Mouse (Mus musculus): ENCODE measurements around the gene Mroh7. TPM values are rescaled to one million over a fixed set of nuclear protein-coding genes. Genes with fewer than 3 reads are reported as not detected.
A peak's percentile ranks its signal among the peaks of the same experiment; 100 is the strongest.
"Not testable (repeated sequence)": the region's sequence is repeated elsewhere in the genome, so short reads cannot be mapped to it uniquely, and the experiment has no call there.

Gene Mroh7
- 2.3 and 2.6 TPM in 2 replicates for total RNA-seq (2021)
- long read RNA-seq = 0 reads

DNA sequence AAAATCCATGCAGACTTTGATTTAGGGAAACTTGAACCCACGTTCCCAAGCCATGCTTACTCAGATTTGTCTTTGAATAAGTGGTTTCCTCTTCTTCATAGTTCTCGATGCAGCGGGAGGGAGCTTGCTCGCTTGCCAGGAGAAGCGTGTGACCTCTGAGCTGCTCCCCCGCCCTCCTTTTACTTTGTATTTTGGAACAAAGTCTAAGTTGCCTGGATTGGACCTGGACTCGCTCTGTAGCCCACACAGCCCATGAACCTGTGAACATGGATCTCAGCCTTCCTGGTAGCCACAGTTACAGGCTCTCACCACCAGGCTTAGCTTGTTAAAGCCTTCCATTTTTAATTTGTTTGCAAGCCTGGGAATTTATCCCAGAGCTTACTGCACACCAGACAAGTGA lies at the start of gene Mroh7:
Mroh7 (minus strand) TSS at position 112 of the 400 bp plus-strand sequence.
- no peak for DNase-seq

DNA sequence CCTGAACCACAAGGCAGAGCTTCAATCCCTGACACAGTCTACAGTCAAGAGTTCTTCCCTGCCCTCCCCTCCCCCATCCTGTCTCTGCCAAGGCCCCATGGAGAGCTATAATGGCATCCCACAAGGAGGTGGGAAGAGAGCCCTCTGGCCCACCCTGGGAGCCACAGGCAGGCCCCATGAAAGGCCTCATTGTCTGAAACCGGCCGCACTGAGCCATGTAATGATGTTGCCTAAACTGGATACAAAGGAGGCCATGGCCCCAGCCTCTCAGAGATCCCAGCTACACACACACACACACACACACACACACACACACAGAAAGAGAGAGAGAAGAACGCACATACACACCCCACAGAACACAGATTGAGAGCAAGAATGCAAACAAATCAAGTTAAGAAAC lies 49.3 kb upstream of the Mroh7 start:
- DNase-seq = no peak

DNA sequence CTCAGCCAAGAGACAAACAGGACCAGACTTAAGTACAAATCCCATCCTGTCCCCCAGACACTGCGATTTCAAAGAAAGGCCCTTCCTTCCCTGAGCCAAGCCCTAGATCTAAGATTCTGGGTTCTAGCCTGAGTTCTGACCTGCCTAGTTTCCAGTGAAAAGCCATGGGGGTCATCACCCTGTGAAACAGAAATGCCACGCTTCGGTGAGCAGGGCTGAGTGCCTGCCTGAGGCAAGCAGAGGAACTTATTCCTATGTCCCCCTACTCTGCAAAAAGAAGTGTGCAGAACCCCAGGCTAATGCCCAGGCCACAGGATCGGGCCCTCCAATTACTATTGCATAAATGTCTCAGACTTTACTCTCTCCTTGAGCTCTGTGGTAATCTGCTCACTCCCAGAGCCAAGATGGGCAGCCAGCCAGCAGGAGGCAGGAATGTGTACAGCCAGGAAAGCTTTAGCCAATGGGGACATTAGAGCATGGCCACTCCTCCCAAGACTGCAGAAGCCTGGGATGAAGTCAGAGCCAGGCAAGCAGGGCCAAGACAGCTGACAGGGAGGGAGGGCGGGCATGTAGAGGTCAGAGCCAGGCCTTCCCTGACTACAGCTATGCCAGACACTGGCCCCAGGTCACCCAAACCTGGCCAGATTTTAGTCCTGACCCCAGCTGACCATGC lies 47.5 kb upstream of the Mroh7 start:
- DNase-seq = peak; percentile 98

DNA sequence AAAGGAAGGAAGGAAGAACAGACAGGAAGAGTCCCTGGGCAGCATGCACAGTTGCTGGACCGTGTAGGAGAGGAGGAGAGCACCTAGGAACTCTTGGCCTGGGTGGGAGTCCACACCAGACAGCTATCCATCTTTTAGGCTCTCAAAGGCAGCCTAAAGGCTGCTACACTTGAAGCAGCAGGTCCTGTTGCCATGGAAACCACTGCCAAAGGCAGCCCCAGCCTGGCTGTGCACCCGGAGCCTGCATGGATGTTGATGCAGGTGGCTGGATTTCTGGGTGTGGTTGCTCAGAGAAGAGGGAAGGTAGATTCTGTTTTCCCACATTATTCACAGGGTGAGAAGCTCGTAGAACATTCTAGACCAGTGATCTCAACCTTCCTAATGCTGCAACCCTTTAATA lies 46.3 kb upstream of the Mroh7 start:
- DNase-seq = no peak

DNA sequence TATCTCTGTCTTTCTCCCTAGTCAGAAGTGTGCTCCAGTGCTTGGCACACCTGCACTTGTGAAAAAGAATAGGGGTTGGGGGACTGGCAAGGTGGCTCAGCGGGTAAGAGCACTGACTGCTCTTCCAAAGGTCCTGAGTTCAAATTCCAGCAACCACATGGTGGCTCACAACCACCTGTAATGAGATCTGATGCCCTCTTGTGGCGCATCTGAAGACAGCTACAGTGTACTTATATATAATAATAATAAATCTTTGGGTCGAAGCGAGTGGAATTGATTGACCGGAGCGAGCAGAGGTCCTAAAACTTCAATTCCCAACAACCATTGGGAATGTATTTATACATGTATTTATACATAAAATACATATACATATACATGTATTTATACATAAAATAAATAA lies 45.0 kb upstream of the Mroh7 start:
- not testable (repeated sequence) for DNase-seq

DNA sequence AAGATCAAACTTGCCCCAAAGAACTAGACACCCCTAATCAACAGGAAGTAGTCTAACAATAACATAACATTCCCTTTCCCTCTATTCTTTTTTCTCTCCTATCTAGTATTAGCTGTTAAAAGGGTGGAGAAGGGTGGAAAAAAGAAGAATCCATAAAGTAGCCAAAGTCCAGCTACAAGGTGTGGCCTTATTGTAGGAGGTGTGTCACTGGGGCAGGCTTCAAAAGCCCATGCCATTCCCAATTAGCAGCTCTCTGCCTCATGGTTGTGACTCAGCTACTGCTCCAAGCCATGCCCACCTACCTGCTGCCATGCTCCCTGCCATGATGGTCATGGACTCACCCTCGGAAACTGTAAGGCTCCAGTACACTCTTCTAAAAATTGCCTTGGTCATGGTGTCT lies 41.8 kb upstream of the Mroh7 start:
- DNase-seq = no peak

DNA sequence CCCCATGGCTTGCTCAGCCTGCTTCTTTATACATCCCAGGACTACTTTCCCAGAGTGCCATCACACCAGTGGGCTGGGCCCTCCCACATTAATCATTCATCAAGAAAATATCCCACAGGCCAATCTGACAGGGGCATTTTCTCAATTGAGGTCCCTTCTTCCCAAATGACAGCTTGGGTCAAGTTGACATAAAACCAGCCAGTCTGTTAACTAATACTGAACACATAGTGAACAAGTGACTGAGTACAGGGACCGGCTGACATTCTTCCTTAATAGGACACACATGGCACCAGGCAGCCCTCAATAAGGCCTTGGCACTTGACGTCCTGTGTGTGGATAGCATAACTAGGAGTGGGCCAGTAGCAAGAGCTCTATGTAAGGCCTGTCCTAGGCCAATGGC lies 38.6 kb upstream of the Mroh7 start:
- no peak for DNase-seq

DNA sequence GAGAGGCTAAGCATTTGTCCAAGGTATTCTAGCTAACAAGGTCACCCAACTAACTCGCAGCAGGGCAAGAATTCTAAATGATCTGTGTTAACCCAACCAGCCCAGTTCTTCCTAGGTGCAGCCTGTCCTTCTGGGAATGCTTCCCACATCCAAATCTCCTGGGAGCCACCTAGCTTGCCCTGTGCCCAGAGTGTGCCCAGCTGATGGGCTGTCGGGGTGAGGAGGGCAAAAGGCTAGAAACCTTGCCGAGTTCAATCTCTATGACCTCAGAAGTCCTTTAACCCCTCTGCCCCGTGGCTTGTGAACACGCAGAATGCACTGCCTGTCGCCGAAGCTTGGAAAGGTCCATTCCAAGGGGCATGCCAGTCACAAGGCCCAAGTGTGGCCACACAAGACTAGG lies 33.4 kb upstream of the Mroh7 start:
- DNase-seq = no peak

DNA sequence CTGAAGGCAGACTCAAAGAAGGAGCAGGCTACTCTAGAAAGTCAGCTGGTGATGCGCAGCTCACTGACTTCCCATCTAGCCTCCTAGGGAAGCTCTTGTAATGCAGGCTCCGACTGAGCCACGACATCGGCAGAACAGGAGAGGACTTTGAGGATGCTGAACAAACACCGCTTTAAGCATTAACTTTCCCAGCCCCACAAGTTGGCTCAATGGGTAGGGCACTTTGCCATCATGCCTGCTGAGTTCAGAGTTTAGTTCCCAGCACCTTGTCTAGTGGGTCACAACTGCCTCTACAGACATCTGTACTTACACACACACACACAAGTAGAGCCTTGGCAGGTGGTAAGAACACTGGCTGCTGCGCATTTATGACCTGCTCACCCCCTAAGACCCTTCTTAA lies 21.0 kb upstream of the Mroh7 start:
- DNase-seq = no peak

DNA sequence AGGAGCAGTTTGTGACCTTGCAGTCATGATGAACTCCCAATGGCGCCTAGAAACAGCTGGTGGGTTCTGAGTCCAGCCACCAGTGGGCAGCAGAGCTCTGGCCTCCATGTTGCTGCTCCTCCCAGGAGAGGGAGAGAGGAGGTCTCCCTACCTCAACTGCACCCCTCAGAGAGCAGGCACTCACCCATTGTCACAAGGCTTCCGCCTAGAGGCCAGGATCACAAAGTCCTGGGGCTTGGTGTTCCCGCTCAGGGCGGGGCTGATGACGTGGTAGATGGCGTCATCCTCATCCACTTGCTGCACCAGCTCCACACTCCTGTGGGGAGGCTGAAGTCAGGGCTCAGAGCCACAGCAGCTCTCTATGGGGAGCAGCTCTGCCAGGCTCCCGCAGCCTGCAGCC lies 19.0 kb upstream of the Mroh7 start:
- DNase-seq = peak; percentile 63

DNA sequence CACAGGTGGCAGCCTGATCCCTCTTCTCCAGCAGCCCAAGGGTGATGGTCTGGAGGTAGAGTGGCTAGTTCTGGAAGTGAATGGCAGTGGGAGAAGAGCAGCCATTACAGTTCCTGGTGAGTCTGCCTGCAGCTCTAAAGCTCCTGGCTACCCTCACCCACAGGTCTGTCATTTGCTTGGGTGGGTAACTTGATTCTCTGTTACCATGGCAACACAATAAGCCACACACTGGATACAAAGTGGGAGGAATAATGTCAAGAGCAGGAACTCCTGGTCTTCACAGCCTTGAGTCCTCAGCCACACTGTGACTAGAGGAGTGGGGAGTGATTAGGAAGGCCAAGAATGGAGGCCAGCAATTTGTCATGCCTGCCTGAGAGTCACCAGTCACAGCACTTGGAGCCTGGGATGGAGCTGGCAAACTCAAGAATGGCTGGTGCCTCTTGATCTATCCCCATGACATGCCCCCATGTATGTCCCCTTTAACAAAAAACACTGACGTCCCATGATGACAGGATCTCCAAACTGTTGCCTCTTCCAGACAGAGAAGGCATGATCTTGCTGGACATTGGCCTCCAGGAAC lies 16.4 kb upstream of the Mroh7 start:
- DNase-seq = no peak

DNA sequence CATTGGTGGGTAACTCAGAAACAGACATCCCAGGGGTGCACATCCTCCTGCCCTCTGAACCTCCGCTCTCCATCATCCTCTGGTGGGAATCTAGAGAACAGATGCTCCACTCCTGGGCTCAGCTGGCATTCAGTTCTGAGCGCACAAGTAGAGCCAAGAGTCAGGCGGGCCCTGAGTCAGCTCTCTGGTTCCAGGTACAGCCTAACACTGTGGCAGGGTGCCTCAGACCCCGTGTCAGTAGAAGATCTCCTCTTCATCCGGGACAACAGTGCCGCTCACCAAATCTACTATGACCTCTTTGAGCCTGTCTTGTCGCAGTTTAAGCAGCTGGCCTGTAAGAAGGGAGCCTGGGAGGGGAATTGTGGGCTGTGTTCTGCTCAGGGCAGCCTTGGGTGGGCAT lies 15.1 kb upstream of the Mroh7 start:
- no peak for DNase-seq

DNA sequence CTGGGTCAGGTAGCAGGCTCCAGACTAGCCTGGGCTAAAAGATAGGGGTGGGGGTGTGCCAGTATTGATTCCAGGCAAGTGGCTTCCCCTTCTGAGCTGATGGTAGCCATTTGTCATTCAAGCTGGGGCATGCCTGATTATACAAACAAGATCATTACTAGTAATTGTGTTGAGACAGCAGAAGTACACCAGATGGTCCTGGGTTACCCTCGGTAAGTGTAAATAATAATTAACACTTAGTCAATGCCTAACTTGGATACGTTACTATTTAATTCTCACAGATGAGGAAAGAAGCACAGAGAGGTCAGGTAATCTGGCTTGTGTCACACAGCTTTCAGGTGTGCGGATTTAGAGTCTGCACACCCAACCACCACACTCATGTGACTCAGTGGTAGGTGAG lies 7.2 kb upstream of the Mroh7 start:
- no peak for DNase-seq

DNA sequence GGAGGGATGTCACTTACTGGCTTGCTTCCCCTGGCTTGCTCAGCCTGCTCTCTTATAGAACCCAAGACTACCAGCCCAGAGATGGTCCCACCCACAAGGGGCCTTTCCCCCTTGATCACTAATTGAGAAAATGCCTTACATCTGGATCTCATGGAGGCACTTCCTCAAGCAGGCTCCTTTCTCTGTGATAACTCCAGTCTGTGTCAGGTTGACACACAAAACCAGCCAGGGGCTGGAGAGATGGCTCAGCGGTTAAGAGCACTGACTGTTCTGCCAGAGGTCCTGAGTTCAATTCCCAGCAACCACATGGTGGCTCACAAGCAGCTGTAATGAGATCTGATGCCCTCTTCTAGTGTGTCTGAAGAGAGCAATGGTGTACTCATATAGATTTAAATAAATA lies 6.2 kb upstream of the Mroh7 start:
- not testable (repeated sequence) for DNase-seq

DNA sequence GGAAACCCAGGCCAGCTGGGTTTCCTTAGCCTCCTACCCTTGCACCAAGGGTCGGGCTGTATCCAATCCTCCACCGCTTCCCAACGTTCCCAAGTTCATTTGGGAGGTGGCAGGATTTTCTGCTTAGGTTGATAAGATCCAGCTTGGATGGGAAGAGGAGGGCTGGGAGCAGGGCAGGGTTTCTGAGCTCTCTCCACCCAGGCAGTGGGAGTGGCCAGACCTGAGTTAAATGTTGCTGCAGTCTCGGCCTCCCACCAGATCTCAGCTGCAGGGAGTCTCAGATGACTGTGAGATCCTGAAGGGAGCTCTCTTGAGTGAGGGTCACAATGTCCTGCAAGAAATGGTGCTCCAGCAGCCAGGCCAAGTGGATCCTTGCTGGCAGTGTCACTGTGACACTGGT lies 2.9 kb upstream of the Mroh7 start, which contains the start of gene Fam151a:
Fam151a (plus strand) TSS at position 254 of the 400 bp plus-strand sequence.
- no peak for DNase-seq

DNA sequence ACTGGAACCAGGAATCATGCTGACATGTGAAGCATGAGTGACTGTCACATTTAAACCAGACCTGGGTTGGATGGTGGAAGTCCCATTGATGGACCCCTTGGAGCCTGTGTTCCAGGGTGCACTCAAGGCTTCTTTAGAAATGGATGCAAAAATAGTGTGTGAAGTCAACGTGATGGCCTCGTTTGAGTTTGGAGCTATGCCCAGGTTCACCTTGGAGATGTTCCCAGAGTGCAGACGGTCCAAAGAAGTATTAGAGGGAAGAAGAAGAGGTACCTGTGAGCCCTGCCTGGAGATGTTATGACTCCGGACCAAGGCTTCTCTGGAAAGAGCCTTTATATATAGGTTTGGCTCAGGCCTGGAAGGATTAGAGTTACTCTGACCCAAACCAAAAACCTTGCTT lies 10.1 kb downstream of the Mroh7 start:
- DNase-seq = no peak

DNA sequence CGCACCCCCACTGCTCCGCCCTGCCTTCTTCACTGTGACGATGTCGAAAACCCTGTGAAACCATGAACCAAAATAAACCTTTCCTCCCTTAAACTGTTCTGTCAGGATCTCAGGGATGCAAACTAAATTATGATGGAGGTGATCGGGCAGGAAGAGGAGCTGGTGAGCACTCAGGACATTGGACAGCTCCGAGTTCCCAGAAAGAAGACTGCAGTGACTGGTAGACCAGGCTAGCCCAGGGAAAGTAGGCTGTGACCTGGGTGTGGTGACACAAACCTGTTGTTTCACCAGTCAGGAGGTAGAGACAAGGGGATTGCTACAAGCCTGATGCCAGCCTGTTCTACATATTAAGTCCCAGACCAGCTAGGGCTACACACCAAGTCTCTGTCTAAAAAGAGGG lies 17.1 kb downstream of the Mroh7 start:
- no peak for DNase-seq

DNA sequence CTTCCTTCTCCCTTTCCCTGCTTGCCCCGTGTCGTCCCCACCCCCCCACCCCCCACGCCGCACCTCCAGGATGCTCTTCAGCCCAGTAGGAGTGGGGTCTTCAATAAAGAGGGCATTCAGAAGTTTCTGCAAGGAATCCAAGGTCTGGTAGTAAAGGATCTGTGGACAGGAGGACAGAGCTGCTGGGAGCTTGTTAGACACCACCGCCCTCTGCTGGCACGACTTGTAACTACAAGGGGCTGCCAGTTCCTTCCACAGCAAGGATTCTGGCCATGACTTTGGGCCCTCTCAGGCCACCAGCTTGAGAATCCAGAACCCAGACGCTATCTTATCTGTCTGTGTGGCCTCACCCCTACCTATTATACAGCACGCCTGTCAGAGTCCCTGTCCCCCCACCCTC lies 22.3 kb downstream of the Mroh7 start:
- DNase-seq = peak; percentile 88

DNA sequence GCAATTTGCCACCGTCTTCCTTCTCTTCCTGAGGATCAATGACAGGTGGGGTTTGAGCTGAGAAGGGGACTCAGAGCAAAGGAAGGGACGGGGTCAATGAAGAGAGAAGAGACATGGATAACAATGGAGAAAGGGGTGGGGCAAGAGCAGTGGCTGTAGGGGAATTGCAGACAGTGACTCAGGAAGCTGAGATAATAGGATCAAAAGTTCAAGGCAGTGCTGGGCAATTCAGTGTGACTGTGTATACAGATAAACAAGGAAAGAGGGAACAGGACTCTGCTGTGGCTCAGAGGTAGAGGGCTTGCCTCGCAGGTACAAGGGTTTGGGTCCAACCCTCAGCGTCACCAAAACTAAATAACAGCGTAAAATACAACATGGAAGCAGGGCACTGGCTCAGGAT lies 22.8 kb downstream of the Mroh7 start:
- peak; percentile 10 for DNase-seq

DNA sequence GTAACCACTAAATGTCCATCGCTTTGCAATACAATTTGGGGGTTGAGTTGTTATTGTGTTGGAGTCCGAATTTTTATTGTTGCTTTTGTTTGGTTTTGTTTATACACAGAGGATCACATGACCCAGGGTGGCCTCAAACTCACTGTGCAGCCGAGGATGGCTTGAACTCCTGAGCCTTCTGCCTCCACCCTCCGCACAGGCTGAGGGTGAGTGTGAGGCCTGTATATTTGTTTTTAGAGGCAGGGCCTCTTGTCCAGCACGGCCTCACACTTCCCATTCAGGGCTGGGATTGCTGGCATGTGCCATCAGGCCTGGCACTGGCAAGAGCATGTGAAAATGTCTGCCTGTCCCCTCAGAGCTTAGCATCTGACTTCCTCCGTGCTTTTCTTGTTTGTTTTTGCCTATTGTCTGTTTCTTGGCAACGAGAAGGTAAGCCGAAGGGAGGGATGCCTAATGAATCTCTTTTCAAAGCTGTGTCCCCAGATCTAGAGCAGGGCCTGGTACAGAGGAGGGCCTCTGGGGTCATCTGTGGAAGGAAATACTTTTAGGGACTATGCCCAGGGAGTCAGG lies 25.5 kb downstream of the Mroh7 start:
- DNase-seq = no peak

DNA sequence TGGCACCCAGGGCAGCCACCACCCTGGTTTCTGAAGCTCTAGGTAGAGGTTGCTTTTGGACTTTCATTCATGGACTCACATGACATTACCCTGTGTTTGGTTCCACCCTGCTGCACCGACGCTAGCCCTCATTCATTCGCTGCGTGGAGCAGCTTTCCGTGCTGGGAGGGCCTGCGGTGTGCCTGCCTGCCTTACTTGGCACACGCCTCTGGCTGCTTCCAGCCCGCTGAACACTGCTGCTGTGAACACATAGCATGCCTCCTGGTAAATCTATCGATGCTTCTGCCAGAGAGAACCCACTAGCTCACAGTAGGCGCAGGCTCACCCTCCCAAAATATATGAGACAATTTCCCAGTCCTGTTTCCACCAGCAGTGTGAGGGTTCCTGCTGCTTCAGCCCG lies 26.3 kb downstream of the Mroh7 start:
- no peak for DNase-seq

DNA sequence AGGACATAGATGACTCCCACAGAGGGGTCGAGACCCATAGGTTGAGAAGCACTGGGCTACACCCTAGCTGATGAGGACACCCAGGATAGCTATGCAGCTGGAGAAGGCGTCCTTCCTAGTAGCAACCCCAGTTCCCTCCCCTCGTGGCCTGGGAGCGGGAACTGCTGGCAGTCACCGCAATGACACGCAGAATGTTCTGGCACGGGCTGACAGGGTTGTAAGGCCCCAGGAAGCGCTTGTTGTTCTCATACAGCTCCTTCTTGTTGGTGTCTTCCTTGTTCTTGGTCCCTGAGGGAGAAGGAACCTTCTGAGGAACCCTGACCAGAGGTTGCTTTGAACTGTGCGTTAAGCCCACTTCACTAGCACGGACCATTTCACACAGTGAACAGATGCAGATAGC lies 26.8 kb downstream of the Mroh7 start:
- DNase-seq = no peak

DNA sequence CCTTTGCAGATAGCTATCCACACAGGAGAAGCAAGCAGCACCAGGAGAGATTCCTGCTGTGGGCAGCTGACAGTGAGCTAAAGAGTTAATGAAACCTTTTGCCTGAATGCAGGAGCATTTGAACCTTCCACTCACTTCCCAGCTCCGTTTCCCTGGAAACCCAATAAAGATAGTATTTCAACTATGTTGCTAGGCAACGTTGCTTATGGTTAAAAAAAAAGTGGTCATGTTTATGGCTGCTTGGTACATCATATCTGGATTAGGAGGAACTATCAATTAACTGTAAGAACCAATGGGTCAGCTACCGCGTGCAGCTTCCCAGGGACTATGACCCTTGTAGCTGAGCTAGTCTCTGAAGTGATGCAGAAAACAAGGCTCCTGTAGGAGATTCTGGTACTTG lies 29.9 kb downstream of the Mroh7 start:
- no peak for DNase-seq

DNA sequence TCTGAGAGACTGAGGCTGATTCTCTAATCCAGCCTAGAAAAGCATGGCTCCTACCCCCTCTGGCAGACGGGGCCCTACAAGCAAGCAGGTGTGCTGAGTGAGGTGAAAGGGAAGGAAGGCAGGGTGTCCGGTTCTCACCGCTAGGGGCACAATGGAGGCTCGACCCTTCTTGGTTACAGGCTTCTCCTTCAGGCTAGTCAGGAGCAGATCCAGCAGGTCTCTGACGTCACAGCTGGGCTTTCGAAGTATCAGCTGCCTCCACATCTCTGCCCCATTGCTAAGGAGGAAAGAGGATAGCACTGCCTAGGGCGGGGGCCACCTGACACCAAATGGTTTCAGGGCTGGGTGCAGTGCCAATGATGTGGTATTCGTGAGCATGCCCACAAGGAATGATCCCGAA lies 30.7 kb downstream of the Mroh7 start:
- peak; percentile 10 for DNase-seq

Measured in adrenal gland, postnatal 25 days (tissue).